Mouse (Mus musculus): ENCODE measurements at regions not wholly inside any gene's neighbourhood (a gene's known extent, or its start where the extent isn't known, plus 50 kb on each side); places are given as distances from the start of the nearest gene placed in this dataset.

DNA sequence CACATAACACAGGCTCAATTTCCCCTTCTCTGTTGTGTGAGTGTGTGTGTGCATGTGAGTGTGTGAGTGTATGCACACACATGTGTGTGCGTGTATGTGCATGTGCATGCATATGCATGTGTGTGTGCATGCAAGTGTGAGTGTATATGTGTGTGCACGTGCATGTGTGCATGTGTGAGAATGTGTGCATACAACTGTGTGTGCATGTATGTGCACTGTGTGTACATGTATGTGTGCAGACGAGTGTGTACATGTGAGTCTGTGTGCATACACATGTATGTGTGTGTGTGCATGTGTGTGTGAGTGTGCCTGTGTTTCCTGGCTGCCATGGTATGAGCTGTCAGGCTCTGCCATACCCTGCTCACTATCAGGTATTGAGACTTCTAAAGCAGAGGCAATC is 91.3 kb upstream of the A230072I06Rik start:
- TF ChIP-seq POLR2A (IDR thresholded peaks at IDR 0.05; ENCODE audit: insufficient read length, low read depth): no peak
- TF ChIP-seq USF1 (IDR thresholded peaks at IDR 0.05; ENCODE audit: low read depth): no peak
- no peak for TF ChIP-seq POLR2AphosphoS2 (IDR thresholded peaks at IDR 0.05; ENCODE audit: insufficient read length, low read depth)
- no peak for TF ChIP-seq MYOD1 (IDR thresholded peaks at IDR 0.05; ENCODE audit: control insufficient read depth in 1 of 3, insufficient read length in 2 of 3, low read depth in 2 of 3)
